Mouse (Mus musculus) WW6 (cell line): Measurements from ENCODE around the gene Mfn1.

Source experiments
- DNase-seq: peaks from one replicate; pipeline ENCODE4 v3.0.0-alpha.2; 2013; ENCODE audit warnings: low read depth, low spot score

The Mfn1 gene

DNA sequence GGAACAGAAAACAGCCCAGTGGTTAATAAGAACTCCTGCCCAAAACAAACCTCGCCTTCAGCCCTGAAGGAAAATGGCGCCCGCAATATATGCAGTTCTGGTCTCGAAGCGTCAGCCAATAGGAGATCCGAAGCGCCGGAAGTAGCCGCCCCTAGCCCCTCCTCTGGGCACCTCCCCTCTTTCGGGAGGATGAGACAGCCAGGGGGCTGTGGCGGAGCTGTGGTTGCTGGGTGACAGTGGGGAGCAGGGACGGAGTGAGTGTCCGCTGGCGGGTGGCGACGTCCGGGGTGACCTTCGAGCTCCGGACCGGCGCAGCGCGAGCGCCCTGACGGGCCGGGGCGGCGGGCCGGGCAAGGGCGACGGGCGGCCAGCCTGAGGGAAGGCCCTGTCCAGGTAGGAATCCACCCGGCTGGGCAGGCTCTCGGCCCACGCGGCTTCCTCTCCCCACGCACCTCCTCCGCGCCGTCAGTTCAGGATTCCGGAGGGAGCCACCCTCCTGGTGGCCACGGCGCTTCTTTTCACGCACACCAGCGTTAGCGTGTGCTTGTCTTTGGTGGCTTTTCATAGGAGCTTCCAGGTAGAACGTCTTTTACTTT, at the start of gene Mfn1:
Gene Mfn1, plus strand, starts transcription at position 163 of the 596 bp plus-strand sequence.
- peak; percentile 86 for DNase-seq

DNA sequence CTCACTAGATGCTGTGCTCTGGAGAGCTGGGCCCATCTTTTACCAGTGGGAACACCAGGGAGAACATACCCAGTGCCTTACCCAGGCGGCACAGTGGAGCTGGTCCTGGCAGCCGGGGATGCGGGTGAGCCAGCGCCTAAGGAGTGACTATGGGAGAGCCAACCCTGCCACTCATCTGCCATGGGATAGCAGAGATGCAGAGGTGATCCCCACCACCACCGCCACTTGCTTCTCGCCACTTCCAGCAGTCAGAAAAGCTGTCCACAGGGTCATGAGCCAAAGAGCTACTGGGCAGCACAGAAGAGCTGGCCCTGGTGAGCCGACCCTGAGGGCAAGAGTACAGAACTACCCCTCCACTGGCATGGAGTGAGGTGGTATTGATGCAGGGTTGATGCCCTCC, 49.3 kb upstream of the Mfn1 start:
- no peak for DNase-seq

DNA sequence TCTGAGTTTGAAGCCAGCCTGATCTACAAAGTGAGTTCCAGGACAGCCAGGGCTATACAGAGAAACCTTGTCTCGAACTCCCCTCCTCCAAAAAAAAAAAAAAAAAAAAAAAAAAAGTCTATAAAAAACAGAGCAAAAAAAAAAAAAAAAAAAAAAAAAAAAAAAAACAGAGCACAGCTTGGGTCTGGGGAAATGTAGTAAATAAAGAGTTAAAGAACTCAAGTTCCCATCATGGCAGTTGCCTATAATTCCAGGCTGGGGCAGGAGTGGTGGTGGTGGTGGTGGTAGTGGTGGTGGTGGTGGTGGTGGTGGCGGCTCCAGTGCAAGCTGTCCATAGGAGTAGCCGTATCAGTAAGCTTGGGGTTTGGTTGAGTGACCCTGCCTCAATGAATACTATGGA, 46.2 kb upstream of the Mfn1 start:
- no peak for DNase-seq

DNA sequence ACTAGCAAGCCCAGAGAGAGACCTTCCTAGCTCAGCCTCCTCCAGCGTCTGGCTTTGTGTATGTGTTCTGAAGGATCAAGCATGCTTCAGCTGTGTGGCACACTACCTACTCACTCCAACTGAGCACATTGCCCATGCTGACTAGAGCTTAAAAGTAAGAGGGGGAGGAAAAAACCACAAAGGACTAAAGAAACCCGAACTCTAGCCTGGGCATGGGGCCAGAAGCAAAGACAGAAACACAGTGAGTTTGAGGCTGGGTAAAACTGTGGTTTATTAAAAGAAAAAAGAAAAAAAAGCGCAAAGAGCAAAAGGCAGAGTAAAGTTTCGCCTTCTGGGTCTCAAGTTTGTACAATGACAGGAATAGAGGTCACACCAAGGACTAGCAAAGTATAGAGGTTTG, 42.7 kb upstream of the Mfn1 start:
- DNase-seq: no peak

DNA sequence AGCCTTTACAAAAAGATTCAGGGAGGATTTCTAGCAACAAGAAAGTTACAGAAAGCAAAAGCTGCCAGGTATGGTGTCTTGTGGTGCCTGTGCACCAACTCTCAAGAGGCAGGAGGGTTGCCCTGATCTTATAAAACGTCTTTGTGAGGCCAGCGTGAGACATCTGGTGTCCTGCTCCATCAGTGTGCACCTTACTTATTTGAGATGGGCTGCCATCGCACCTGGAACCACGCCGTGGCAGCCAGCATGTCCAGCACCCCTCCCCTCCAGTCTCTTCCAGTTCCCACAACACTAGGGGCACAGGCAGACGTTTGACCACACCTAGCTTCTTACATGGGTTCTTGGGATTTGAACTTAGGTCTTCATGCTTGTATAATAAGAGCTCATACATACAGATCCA, 41.1 kb upstream of the Mfn1 start:
- no peak for DNase-seq

DNA sequence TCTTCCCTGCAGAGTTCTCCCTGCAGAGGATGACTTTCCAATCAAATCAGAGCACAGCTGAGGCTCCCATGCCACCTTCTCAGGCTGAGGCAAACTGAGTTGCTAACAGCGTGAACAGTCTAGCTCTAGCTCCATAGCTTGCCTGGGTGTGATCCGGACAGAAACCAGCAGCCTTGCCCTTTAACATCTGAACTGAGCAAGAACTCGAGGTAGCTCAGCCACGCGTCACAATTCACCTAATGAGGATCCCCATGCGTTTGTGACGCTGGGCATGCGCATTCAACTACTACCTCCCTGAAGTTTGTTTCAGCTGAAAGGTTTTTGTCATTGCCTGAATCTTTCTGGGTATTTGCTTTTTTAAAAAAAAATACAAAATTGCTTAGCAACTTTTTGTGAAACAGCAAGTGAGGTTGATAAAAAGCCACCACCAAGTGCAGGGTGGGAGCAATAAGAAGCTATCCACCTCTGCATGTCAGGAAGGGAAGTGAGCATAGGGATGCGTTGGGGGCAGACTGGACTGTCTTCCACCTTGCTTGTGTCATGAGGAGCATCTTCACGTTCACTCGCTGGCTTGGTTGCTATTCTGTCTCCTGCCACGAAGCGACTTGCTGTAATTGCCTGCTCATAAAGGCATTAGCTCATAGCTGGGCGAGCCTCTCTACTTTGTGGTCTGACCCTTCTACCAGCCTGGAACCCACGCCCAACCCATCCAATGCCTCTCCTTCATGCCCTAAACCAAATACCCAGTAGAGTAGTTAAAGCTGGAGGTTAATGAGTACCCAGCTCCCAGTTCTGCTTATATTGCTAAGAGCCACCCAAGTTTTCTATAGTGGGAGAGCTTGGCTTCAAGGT, 39.0 kb upstream of the Mfn1 start:
- no peak for DNase-seq

DNA sequence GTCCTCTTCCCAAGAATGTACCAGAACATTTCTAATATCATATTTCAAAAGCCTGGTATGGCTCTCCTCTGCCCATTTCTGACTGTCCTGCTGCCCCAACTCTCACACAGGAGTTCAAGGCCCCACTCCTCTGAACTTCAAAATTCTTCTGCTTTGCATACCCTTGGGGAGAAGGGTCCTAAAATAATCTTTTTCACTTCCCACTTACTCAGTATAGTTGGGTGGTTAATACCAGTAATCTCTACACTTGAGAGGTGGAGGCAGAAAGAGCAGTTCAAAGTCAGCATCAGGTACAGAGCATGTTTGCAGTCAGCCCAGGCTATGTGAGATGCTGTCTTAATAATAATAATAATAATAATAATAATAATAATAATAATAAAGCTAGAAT, 38.3 kb upstream of the Mfn1 start:
- DNase-seq: no peak

DNA sequence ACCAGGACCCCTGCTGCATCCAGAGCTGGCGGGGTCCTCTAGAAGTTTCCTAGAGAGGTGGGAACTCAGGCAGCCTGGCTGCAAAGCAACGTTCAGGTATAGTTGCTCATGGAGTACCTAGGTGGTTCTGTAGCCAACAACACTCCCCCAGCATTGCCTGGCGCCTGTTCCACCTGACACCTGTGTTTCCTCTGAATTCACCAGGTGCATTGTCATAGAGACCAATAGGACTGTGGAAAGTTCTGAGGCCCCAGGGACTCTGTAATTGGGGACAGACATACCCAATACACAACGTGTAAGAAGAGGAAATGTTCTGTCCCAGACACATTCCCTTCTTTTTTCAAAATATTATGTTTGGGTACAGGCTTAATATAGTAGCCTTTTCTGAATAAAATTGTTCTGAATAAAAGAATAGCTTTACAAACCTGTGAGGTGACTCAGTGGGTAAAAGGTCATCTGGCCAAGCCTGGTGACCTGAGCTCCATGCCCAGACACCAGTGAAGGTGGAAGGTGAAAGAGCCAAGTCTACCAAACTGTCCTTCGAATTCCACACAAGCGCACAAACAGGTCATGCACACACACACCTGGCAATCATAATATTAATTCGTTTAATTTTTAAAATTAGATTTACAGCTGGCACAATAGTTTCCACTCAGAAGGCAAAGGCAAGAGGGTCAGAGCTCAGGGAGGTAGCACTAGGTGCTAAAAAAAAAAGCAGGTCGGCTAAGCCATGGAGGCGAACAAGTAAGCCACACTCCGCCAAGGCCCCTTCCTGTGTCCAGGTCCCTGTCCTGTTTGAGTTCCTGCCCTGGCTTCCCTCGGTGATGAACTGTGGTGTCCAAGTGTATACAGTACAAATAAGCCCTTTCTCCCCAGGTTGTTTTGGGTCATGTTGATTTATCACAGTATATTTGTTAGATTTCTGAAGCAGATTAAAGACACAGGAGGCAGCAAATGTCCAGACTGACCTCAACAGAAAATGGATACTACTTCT, 36.9 kb upstream of the Mfn1 start, which contains the start of gene Kcnmb3:
Gene Kcnmb3, minus strand, starts transcription at position 135 of the 994 bp plus-strand sequence.
- no peak for DNase-seq

DNA sequence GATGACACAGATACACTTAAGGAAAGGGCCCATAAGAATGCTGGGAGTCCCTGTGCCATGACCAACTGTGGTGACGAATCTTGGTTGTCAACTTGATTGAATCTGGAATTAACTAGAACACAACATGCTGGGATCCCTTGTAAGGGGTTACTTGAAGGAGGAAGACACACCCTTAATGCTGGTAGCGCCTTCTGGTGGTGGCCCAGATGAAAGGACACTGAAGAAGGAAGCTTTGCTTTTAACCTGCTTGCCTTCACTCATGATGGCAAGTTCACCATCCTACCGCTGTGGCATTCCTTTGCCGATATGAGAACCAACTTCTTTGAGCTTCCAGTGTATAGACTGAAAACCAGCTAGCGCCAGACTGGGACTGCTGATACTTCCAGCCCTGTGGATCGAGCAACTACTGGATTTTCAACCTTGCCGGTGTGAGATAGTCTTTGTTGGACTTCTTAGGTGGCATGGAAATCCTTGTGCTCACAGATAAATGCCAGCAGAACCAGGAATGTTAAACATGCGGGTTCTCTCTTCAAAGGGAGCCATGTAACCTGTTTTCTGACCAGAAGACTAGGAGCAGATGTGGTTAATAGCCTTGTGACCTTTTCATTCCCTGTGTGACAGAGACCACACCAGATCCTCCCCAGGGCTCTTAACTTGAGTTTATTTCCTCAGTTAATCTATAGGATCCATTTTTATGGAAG, 34.7 kb upstream of the Mfn1 start:
- no peak for DNase-seq

DNA sequence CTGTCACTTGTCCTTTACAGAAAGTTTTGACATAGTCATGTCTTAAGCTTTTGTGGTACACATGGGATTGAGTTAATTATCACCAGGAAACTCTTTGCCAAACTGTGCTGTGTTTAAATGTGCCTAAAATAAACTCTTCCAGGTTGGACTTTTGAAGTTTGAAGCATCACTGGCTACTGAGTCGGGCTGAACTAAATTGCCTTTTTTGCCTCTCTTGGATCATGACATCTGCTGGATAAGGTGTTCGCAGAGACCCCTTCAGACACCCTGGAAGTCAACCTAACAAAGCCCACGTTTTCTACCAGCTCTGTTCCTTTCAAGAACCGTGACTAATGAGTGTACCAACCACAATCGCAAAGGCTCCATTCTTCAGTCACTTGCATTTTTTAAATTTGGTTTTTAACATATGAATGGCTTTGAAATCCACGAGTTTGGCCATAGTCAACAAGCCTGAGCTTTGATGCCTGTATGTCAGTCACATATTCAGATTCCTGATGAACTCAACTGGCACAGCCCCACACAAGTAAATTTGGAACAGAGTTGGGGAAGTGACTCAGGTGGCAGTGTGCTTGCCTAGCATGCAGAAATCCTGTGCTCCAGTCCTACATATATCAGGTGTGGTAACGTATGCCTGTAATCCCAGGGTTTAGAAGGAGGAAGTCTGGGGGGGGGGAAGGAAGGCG, 34.0 kb upstream of the Mfn1 start:
- no peak for DNase-seq

DNA sequence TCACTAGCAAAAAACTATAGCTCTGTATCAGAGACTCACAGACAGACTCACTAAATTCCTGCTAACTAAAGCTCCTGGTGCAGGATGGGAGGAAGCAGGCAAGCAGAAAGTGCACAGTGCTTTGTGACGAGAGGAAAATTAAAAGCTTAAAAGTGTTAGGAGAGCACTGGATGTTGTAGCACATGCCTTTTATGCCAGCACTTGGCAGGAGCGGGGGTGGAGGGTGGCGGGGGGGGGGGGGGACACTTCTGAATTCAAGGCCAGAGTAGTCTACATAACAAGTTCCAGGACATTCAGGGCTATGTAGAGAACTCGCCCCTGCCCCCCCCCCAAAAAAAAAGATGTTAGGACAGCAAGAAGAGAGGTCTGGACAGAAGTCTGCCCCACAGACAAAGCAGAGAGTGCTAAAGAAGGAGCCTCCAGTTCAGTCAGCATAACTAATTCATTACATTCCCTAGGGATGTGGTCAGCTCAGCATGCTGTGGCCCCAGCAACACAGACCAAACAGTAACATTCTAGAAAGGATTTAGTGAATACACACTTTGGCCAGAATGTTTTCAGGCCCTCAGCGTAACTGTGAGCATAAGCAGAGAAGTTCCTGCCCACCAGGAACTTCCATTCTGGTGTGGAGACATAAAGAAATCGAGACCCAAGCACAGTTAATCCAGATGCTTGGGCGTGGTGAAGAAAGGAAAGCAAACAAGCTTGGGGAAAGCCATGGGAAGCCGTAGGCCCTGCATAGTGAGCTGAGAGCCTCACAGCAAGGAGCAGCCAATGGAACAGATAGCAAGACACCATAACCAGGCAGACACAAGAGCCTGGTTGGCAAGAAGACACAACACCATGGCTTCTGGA, 33.2 kb upstream of the Mfn1 start:
- no peak for DNase-seq

DNA sequence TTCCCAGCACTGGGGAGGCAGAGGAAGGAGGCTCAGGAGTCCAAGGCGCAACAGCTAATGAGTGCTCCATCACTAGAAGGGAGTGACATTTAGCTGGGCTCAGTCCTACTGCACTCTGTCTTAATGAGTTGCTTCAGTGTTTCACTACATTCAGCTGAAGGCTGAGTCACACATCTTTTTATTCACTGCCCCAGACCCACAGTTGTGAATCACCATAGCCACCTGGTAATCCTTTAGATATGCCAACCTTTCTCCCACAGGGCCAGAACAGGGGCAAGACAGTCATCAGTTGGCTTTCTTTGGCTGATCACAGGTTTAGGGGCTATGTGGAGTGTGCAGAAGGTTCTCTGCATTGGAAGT, 32.6 kb upstream of the Mfn1 start:
- DNase-seq: no peak

DNA sequence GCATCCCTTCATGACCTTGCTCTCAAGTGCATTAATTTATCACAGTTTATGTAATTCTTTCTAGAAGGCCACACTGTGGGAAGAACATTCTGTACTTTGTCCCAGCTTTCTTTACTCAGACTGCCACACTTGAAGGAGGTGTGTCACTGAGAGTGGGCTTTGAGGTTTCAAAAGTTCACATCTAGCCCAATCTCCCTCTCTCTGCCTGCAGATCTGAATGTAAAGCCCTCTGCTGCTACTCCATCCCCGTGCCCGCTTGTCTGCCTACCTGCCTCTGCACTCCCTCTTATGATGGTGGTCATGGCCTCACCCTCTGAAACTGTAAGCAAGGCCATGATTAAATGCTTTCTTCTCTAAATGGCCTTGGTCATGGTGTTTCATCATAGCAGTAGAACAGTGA, 28.9 kb upstream of the Mfn1 start:
- DNase-seq: no peak

DNA sequence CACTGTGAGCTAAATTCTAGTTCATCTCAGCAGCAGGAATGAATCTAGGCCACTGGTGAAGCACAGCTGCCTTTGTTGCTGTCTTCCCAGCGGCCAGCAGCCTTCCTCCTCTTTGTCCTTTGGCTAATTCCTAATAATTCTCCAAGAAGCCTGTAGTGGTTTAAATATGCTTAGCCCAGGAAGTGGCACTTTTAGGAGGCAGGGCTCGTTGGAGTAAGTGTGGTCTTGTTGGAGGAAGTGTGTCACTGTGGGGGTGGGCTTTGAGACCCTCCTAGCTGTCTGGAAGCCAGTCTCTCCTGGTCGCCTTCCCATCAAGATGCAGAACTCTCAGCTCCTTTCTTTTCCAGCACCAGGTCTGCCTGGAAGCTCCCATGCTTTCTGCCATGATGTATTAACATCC, 23.4 kb upstream of the Mfn1 start:
- DNase-seq: no peak

DNA sequence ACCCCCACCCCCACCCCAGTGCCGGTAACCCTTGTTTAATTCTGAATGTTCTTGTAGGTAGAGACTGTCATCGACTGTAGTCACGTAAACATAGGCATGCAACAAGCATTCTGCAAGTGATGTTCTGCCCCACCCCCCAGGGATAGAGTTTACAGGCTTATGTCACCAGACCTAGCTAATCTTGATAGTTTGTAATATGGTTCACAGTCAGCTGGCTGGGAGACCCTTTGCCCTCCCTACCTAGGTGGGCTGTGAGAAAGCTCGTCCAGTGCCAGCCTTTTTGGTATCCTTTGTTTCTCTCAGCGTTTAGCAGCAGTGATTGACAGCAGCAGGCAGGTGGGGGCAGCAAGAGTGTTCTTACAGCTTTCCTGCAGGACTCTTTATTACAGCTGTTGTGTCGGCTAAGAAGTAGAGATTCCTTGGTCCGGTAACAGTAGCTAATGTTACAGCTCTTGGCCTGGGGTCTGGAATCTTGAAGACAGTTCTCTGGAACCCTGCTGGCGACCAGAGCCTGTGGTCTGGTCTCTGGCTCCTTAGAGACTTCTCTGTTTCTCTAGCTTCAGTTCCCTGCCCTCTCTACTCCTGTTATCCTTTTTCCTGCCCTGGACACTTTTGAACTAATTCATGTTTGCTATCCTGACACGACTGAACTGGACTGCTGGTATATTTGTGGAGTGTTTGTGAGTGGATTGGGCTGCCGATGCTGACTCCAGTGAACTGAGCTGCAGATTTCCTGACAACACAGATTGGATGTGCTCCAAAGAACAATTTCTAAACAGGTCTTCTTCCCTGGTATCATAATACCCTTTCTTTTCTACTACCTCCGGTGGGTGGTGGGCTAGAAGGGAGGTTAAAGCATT, 22.7 kb upstream of the Mfn1 start:
- no peak for DNase-seq

DNA sequence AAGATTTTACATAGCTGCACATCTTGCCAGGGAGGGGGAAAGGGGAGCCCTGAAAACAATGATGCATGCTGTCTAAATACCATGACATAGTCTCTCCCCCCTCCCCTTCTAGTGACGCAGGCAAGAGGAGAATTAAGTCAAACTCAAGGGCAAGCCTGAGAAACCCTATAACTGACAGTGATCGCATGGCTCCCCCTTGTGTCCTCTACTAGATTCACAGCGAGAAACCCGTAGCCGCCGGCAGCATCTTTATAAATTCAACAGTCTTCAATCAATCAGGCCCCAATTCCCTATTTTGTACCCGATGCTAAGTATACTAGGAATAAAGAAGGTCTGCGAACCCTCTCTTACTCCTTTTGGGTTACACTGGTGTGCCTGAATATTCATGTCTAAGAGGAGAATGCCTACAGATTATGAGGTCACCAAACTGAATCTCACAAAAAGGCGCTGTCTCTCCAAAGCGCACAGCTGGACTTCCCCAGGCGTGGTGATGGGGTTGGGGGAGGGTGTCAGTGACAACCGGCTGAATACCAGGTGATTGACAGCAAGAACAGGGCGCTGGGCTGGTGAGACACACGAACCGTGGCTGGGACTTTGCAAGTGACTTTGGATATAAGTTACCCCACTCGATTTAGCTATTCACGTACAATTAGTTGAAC, 20.5 kb upstream of the Mfn1 start:
- no peak for DNase-seq

DNA sequence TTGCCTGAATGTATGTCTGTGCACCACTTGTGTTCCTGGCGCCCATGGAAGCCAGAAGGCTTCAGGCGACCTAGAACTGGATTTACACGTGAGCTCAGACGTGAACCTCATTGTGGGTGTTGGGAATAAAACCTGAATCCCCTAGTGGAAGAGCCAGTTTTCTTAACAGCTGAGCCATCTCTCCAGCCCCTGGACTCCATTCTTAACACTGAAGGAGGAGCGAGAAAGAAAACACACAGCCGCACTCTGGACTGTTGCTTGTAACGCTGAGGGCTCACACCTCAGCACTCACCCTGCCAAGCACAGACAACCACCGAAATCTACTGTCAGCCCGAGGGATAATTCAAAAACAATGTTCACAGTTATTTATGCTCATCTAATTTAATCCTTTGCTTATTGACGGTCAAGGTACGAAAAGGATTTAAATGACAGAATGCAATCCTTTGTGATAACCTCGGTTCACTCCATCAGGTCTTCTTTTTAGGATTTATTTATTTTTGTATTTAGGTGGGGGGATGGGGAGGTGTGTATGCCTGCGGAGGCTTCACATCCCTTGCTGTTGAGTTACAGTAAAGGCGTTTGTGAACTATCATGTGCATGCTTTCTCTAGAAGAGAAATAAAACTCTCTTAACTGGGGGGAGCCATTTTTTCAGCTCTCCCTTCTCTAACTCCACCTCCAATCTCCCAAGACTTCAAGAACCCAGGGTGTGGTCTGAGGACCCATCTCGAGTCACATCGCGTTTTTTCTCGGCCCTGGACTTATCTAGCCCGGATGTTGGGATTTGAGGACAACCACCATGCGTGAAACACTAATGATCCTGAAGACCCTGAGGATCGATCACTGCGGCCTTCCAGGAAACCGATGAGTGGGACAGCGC, 19.5 kb upstream of the Mfn1 start, which contains the start of gene Zfp639:
Gene Zfp639, plus strand, starts transcription at position 764 of the 879 bp plus-strand sequence.
- DNase-seq: no peak
